Mouse (Mus musculus) megakaryocyte, embryonic 14.5 days (primary cell): ENCODE data around the gene Gucd1. TPM values are rescaled to one million over a fixed set of nuclear protein-coding genes. Genes with fewer than 3 reads are reported as not detected.

Source experiments
- H3K27me3 ChIP-seq: replicated peaks from 2 replicates; pipeline ENCODE3; 2012; ENCODE audit warnings: inconsistent platforms
- H3K36me3 ChIP-seq: replicated peaks from 2 replicates; pipeline ENCODE3; 2012; ENCODE audit warnings: low read length, inconsistent platforms, mixed read lengths
- H3K4me1 ChIP-seq: 2 replicates; pipeline ENCODE4 v1.6.1; 2012; ENCODE audit warnings: inconsistent platforms
- H3K4me3 ChIP-seq: replicated peaks from 2 replicates; pipeline ENCODE3; 2012; ENCODE audit warnings: moderate library complexity, mild to moderate bottlenecking, inconsistent platforms
- H3K9me3 ChIP-seq: 2 replicates; pipeline ENCODE4 v1.6.1; 2012; ENCODE audit warnings: inconsistent platforms
- FLI1 ChIP-seq: IDR thresholded peaks from 2 replicates; pipeline ENCODE4 v1.6.1; 2012; ENCODE audit warnings: low read length, inconsistent platforms, mixed read lengths
- GATA1 ChIP-seq: IDR thresholded peaks from 3 replicates; pipeline ENCODE4 v1.6.1; 2012; ENCODE audit warnings: mixed read lengths, low read length, inconsistent platforms, borderline replicate concordance
- polyA plus RNA-seq: library from polyadenylated mRNA; stranded (reverse); fragments of >175 nt; gene quantifications from 2 replicates; pipeline ENCODE4 v1.2.3, GENCODE M21; 2012; ENCODE audit warnings: low replicate concordance; ENCODE audit not compliant: insufficient read depth

The Gucd1 gene
- polyA plus RNA-seq, 1 experiment, result 19.1 TPM

GRCm38 (mm10) chr10:75334175-75334574 is 183.6 kb downstream of the Gucd1 start:
- Histone ChIP-seq H3K9me3 (0 out of 2 replicates have a peak, but pooled peaks cover 6% of the 10 kb centered on the region), H3K4me1 (peaks cover 73% of the 10 kb centered on the region), H3K36me3 (peaks cover 73% of the 10 kb centered on the region), H3K27me3 (no peaks in the 10 kb centered on the region), H3K4me3 (no peak overlapping the region)
- TF ChIP-seq GATA1 (no peak), FLI1 (no peak)

DNA sequence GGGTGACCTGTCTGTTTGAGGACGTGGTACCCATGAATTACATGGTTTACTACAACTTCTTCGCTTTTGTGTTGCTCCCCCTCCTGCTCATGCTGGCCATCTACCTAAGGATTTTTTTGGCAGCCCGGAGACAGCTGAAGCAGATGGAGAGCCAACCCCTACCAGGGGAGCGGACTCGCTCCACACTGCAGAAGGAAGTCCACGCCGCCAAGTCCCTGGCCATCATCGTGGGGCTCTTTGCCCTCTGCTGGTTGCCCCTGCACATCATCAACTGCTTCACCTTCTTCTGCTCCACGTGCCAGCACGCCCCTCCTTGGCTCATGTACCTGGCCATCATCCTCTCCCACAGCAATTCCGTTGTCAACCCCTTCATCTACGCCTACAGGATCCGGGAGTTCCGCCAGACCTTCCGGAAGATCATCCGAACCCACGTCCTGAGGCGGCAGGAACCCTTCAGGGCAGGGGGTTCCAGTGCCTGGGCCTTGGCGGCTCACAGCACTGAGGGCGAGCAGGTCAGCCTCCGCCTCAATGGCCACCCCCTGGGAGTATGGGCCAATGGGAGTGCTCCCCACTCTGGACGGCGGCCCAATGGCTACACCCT is 184.5 kb downstream of the Gucd1 start:
- Histone ChIP-seq H3K36me3 (peaks cover 82% of the 10 kb centered on the region), H3K9me3 (0 out of 2 replicates have a peak, but pooled peaks cover 6% of the 10 kb centered on the region), H3K4me1 (peaks cover 73% of the 10 kb centered on the region), H3K27me3 (no peaks in the 10 kb centered on the region), H3K4me3 (peak overlapping the region; percentile 21)
- TF ChIP-seq FLI1, result no peak

GRCm38 (mm10) chr10:75332268-75332667 is 185.5 kb downstream of the Gucd1 start:
- H3K27me3 ChIP-seq, result no peaks in the 10 kb centered on the region
- no peak overlapping the region for H3K4me3 ChIP-seq
- TF ChIP-seq GATA1 (no peak), FLI1 (no peak)
- peaks cover 92% of the 10 kb centered on the region for H3K36me3 ChIP-seq
- H3K9me3 ChIP-seq, result 0 out of 2 replicates have a peak, but pooled peaks cover 6% of the 10 kb centered on the region
- H3K4me1 ChIP-seq, result peaks cover 81% of the 10 kb centered on the region

- no peak for TF ChIP-seq FLI1
- TF ChIP-seq GATA1, result no peak
- Histone ChIP-seq H3K4me3 (peak overlapping the region; percentile 0), H3K9me3 (no peaks in the 10 kb centered on the region), H3K27me3 (no peaks in the 10 kb centered on the region), H3K36me3 (peaks cover 95% of the 10 kb centered on the region), H3K4me1 (peaks cover 94% of the 10 kb centered on the region)
Measured at GRCm38 (mm10) chr10:75328201-75328704, 189.5 kb downstream of the Gucd1 start.

DNA sequence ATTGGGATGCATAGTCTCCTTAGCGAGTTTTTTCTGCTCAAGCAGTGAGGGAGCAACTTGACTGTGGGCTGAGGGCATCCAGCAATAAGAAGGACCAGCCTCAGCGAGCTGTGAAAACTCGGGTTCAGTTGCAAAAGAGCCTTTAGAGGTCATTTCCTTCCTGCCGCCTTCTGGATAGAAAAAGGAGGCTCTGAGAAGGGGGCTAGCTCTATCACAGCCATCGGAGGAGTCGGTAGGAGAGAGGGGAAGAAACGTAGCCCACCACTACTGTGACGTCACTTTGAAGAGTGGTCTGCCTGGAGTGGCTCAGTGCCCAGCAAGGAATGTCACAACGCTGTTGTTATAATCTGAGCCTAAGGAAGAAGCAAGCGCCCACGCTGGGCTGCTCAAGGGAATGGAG is 190.7 kb downstream of the Gucd1 start:
- peak overlapping the region; percentile 85 for H3K4me3 ChIP-seq
- H3K4me1 ChIP-seq, result peaks cover 97% of the 10 kb centered on the region
- TF ChIP-seq GATA1, result no peak
- TF ChIP-seq FLI1, result no peak
- H3K9me3 ChIP-seq, result no peaks in the 10 kb centered on the region
- H3K36me3 ChIP-seq, result peaks cover 95% of the 10 kb centered on the region
- H3K27me3 ChIP-seq, result no peaks in the 10 kb centered on the region

DNA sequence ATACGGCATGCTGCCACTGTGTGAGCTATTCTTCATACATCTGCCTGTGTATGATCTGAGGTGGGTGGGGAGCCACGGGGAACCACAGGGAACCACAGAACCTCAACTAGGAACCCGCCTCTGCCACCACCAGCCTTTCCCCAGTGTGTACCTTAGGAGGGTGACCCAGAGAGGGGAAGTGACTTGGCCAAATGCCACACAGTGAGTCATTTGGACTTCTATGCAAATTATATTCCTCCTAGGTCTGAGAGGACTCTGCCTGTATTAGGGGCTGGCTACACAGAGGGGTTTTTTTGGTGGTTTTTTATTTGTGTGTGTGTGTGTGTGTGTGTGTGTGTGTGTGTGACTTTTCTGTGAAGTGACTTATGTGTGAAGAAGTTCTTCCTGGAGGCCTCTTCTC is 191.2 kb downstream of the Gucd1 start:
- peaks cover 95% of the 10 kb centered on the region for H3K36me3 ChIP-seq
- H3K27me3 ChIP-seq, result no peaks in the 10 kb centered on the region
- TF ChIP-seq GATA1 (no peak), FLI1 (no peak)
- H3K4me1 ChIP-seq, result peaks cover 97% of the 10 kb centered on the region
- H3K4me3 ChIP-seq, result peak overlapping the region; percentile 86
- no peaks in the 10 kb centered on the region for H3K9me3 ChIP-seq

DNA sequence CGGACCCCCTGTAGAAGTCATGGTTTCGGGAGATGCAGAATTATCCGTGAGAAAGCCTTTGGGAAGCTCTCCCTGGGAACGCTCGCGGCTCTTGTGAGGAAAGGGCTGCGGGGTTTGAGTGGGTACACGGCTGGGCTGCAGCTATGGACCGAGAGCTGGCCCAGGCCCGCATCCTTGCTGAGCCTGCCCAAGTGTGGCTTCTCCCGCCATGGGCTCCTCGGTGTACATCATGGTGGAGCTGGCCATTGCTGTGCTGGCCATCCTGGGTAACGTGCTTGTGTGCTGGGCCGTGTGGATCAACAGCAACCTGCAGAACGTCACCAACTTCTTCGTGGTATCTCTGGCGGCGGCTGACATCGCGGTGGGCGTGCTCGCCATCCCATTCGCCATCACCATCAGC is 192.0 kb downstream of the Gucd1 start:
- Histone ChIP-seq H3K4me3 (peak overlapping the region; percentile 86), H3K27me3 (no peaks in the 10 kb centered on the region), H3K36me3 (peaks cover 97% of the 10 kb centered on the region), H3K9me3 (no peaks in the 10 kb centered on the region), H3K4me1 (peaks cover 100% of the 10 kb centered on the region)
- TF ChIP-seq FLI1 (no peak), GATA1 (no peak)

GRCm38 (mm10) chr10:75324391-75324790 is 193.4 kb downstream of the Gucd1 start:
- no peak for TF ChIP-seq GATA1
- TF ChIP-seq FLI1, result no peak
- Histone ChIP-seq H3K36me3 (peaks cover 98% of the 10 kb centered on the region), H3K4me1 (peaks cover 100% of the 10 kb centered on the region)

DNA sequence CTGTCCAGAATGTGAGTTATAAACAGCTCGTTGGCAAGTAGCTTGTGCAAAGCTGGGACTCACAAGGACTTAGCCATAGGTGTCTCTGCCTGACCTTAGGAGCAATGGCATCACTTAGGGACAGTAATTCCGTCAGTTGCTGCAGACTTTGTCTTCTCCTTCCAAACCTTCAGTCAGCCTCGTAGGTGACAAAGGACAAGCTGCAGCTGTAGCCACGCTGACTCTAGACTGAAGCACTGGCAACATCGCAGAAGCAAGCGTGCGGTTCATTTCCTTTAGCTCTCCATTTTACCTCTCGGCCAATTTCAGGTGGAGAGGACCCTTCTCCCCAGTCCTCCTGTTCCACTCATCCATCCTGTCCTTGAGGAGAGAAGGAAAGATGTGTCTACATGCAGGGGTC is 193.8 kb downstream of the Gucd1 start:
- no peaks in the 10 kb centered on the region for H3K9me3 ChIP-seq
- no peak for TF ChIP-seq GATA1
- no peak for TF ChIP-seq FLI1

More at GRCm38 (mm10) chr10:75324391-75324790, 193.4 kb downstream of the Gucd1 start:
- H3K9me3 ChIP-seq, result no peaks in the 10 kb centered on the region
- H3K4me3 ChIP-seq, result peak overlapping the region; percentile 23
- no peaks in the 10 kb centered on the region for H3K27me3 ChIP-seq

DNA sequence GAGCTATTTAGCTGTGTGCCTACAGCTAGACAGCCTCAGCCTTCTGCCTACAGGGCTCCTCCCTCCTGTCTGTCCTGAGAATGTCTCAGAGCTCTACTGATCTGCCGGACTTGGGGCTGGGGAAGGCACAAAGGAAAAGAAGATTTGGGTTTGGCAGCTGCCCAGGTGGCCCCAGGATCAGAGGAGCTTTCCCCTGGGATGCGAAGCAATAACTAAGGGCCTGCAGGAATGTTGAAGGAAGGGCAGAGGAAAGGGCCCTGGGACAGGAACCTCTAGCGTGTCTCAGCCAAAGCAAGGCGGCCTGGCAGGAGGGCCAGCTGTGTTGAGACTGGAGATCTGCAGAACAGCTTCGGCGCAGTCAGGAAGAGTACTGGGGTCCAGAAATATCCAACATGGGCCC is 194.8 kb downstream of the Gucd1 start:
- Histone ChIP-seq H3K36me3 (peaks cover 89% of the 10 kb centered on the region), H3K4me1 (peaks cover 100% of the 10 kb centered on the region), H3K4me3 (no peak overlapping the region), H3K9me3 (no peaks in the 10 kb centered on the region), H3K27me3 (no peaks in the 10 kb centered on the region)
- TF ChIP-seq FLI1 (no peak), GATA1 (no peak)

More for the DNA sequence above, 193.8 kb downstream of the Gucd1 start:
- Histone ChIP-seq H3K27me3 (no peaks in the 10 kb centered on the region), H3K36me3 (peaks cover 98% of the 10 kb centered on the region), H3K4me3 (peak overlapping the region; percentile 23), H3K4me1 (peaks cover 100% of the 10 kb centered on the region)
